Mouse (Mus musculus) spleen, postnatal 36 days (tissue): ENCODE measurements at regions not wholly inside any gene's neighbourhood (a gene's known extent, or its start where the extent isn't known, plus 50 kb on each side); places are given as distances from the start of the nearest gene placed in this dataset.

Source experiments
- DNase-seq, 2 experiments: peaks; one replicate each; pipeline ENCODE4 v3.0.0; 2022; ENCODE audit warnings: low spot score in 2 of 2, mixed read lengths in 1 of 2

DNA sequence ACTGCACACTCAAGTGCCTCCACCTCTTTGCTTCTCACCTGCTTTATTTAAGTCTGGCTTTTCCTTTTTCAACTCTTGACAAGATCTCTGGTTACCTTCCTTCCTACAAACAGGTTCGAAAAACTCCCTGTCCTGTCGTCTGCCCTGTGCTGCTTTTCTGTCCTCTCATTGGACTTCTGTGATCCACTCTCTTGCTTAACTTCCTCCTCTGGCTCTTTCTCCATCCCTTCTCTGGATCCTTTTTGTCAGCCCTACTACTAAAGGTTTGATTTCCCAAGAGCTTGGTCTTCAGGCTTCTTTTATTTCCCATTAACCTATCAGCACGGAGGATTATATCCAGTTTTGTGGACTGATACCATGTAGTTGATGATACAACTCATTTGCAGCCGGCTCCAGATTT lies 149.8 kb downstream of the Satb1 start:
- no peak for DNase-seq

DNA sequence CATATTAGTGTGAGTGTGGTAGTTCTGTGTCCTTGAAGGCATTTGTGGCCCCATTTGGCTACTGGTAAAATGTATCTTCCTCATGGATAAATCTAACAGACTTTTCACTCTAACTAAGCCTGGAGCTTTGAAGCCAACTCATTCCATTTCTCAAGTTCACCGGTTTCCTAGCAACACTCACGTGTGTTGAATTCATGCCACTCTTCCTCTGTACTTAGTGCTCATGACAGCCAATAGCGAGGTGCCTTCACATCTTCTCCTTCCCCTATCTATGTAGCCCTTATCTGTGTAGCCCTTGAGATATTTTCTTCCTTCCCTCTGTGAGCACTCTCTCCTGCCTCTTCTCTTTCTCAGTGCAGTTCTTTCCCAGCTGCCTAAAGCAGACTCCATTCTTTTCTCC lies 150.7 kb downstream of the Satb1 start:
- DNase-seq: no peak

GRCm38 (mm10) chr17:51677451-51677850 lies 155.6 kb downstream of the Satb1 start:
- DNase-seq: no peak

DNA sequence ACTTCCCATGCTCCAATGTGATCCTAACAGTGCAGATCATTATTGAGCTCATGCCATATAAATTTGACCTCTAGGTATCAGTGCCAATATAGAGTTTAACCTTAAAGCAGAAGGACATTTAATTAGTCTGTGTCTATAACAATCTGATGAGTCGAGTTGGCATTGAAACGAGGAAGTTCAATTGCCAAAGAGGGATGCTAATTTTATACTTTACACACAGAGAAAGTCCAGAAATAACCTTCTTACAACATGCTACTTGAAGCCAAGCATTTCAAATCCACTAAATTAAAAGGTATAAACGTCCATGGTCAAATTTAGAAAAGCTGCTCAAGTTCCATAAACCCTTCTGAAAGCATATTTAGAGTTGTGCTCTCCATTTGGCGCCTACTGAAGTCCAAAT lies 174.7 kb downstream of the Satb1 start:
- no peak for DNase-seq

DNA sequence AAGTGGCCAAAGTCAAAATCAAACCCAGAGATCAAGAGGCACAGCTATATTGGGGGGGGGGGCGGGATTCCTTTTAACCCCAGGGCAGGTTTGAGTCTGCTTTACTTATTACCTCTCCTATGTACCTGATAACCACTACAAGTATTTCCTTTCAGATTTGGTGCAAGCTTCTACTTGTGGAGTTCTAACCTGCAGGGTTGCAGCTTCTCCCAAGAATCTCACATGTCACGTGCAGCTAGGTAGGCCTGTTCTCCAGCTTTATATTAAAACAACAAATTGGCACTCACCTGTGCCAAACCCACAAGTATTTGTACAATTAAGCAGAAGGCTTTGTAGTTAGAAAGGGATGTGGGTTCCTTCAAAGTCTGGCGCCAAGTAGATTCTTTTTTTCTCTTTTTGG lies 179.2 kb downstream of the Satb1 start:
- no peak for DNase-seq

DNA sequence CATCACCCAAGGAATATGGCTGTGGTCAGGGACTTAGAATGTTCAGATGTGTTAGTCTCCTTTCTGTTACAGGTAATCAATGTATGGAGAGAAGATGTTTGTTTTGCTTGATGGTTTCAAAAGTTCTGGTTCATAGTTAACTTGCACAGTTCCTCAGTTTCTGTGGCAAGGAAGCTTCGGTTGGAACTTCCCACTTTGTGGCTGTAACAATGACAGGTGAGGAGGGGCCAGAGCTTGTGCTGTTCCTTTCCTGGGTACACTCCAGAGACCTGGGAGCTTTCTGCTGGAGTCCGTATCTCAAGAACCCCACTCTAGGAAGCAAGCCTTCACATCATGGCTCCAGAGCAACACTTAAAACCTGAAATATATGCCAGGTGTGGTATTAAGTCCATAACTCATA lies 181.2 kb downstream of the Satb1 start:
- DNase-seq: no peak

DNA sequence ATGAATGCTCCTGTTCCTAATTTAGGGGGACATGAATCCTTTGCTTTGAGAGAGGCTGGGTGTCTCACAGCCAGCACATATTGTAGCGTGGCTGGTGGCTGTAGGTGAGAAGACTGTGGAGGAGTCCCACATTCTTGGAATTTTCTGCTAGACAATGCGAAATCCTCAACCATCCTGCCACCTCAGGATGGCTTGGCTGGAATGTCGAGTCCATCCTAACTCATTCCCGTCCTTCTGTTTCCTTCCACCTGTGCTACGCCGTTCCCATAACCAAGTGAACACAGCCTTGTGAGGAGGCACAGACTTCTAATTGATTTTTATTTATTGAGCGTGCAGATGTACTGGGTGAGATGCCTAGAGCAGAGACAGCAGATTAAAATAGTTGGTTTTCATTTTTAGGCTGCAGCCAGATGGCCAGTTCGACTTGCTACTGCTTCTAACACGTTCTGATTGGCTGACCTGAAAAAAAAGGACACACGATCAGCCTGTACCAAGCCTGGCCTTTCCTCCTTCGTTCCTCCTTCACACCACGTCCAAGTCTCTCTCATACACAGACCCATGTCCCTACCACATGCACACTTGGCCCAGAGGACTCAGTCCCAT lies 183.8 kb downstream of the Satb1 start:
- DNase-seq: no peak

DNA sequence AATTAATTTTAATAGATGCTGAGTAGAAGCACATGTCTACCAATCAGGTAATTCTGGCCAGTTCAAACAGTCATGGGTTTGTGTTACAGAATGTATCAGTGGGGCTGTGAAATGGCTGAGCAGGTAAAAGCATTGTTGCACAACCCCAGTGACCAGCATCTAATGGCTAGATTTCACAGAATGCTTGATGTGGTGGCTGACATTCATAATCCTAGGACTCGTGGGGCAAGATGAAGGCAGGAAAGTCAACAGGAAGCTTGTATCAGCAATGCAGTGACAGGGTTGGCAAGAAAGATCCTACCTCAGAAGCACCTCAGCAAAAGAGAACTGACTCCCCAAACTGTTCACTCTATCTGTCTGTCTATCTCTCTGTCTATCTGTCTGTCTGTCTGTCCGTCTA lies 186.7 kb downstream of the Satb1 start:
- no peak for DNase-seq

DNA sequence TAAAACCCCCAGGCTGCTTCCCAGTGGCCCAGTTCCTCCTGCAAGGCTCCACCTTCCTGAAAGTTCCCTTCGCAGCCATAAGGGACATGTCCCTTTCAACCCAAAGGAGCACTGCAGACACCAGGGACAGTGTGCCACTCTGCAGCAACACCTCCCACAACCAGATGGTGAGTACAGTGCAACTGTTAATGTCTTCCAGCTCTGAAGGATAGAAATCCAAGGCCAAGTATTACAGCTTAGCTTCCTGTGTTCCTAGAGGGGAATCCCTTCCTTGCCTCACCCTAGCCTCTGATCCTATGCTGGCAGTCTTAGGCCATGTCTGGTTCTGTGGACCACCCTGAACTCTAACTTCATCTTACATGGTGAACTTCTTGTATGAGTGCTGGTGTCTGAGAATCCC lies 187.2 kb downstream of the Satb1 start:
- DNase-seq: no peak

DNA sequence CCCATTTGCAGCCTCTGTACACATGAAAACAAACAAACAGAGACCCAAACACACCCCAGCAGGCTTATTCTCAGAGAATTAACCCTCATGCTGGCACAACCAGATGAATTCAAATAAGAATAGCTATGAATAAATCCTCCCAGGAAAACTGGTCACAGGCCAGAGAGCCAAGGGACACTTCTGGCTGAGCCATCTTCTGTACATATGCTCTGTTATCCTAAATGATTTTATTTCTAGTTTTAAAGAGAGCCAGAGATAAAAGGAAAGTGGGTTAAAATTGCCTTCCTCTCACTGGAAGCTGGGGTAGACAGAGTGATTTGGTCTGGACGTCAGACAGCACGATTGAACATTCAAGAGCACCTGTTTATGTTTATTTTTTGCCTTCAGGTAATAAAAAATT lies 190.4 kb downstream of the Satb1 start:
- DNase-seq: no peak

DNA sequence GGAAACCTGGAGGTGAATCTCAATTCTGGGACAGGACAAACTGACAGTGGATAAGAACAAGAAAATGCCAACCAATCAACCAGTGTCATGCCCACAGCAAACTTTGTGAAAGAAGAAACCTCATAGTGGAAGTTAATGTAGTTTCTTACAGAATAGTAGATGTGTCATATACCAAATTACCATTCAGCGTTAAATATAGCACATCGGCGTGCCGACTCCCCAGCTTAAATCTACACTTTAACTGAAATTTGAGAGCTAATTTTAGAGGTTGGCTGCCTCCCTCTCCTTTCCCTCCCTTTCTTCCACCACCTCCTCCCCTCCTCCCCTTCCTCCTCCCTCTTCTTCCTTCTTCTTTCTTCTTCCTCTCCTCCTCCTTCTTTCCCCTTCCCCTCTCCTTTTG lies 197.2 kb downstream of the Satb1 start:
- DNase-seq: no peak

DNA sequence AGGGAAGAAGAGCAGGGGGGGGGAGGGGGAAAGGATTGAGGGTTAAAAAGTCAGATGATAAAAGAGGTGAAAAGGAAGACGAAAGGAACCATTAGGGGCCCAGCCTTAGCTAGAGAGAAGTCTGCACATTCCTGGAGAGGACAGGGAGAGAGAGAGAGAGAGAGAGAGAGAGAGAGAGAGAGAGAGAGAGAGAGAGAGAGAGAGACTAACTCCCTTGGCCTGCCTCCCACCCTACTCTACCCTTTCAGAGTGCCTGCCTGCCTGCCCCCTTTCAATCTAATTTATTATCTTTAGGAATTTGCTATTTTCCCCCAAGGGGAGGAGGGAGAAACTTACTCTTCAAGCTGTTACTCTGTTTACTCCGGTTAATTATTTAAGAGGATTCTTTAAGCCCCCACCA lies 201.5 kb downstream of the Satb1 start:
- no peak for DNase-seq

DNA sequence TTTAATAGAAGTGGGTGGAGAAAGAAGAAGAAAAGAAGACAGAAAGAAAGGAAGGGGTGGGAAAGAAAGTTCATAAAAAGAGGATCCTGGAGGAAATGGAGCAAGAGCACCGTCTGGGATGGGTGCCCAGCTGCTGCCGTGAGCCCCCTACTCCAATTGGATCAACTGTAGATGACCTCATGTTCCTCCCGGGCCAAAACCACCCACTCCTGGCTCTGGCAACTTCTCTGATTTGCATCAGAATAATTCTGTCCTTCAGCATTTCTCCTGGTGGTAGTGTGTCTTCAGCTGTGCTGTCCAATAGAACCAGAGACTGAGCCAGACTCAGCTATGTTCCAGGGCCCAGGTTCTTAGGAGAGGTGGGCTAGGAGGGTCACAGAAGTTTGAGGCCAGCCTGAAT lies 212.6 kb downstream of the Satb1 start:
- DNase-seq: no peak

DNA sequence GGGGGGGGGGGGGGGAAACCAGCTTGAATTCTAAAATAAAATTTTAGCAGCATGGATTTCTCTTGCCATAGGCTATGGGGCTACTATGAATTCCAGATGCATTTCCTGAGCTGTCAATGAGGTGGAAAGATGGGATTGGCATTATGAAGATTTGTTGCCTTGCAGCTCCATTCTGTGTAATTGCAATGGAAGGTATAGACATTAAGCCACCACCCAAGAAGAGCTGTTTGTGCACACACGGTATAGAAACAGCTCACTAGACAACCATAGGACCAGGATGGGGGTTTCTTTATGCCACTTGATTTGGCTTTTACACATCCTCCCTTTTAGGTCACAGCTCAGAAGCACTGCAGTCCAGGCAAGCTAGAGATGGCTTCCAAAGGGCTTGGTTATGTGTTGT lies 247.8 kb downstream of the Satb1 start:
- DNase-seq: no peak

- DNase-seq: no peak
These were observed 248.9 kb downstream of the Satb1 start for GRCm38 (mm10) chr17:51583984-51584880.

DNA sequence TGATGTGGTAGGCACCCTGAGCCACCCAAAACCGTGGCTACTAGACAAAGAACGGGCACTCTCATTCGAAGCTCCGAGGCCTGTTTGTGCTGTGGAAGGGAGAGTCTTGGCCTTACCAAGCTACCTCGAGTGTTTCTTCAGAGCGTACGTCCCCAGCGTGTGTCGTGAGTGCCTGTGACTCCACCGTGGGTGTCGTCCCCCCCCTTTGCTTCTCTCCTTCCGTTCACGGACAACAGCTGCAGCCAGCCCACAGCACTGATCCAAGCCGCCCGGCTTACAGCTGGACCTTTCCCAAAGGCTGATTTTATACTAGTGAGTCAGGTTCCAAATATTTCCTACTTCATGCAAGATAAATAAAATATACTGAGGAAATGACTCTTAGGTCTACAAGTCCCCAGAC lies 249.8 kb downstream of the Satb1 start:
- no peak for DNase-seq

DNA sequence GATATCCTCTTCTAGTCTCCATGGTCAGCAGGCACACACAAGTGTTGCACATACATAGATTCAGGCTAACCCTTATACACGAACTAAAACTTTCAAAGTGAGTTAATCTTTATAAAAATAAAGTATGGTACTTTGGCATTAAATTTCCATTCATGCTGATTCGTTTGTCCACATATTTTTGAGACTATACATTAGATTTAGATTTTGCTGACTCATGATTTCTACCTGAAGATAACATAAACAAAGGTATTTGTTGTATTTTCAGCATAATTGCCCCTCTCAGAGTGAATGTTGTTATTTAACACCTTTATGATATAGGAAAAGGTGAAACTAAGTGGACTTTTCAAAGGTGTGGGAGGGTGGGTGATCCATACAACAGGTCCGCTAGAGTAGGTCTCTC lies 277.2 kb downstream of the Satb1 start:
- no peak for DNase-seq

GRCm38 (mm10) chr17:51554446-51554845 lies 278.6 kb downstream of the Satb1 start:
- no peak for DNase-seq

DNA sequence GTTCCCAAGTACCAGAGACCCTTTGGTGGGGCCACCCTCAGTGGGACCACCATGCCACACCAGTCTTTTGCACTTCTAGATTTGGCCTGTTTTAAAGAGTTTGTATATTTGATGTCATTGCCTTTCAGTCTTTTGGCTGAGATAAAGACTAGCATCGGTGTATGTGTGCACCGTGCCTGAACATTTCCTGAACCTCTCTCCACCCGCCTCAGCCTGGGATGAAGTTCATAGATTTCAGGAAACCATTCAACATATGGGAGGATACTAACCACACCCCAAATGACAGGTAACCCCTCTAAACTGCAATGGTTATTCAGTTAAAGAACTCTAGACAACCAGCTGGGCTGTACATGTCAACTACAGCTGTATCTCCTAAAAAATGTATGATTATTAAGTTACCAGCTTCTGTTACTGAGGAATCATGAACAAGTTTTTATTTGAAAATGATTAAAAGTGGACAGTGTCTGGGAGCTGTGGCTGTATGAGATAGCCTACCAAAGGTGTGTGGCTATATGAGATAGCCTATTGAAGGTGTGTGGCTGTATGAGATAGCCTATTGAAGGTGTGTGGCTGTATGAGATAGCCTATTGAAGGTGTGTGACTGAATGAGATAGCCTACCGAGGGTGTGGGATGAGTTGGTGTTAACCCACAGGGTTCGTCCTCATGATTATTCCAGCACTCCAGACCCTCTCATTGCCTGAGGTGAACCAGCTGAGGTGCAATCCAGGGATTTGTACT lies 280.6 kb downstream of the Satb1 start:
- no peak for DNase-seq

GRCm38 (mm10) chr17:51546999-51547398 lies 286.1 kb downstream of the Satb1 start:
- DNase-seq: no peak

DNA sequence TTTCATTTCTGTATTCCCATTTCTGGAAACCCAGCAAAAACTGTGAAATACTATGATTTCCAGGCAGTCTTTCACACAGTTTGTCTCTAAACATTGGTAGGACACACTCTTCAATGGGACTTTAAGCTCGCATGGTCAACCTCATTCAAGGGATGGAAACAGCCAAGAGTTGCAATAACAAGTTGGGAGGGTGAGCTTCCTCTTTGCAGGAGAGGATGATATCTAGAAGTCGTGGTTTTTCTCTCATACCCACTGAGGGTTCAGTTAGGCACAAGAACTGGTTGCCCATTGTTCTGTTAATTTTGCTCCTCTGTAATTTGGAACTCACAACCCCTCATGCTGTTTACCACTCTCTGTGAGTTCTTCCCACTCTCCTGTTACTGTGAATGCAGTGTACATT lies 290.5 kb downstream of the Satb1 start:
- DNase-seq: no peak

DNA sequence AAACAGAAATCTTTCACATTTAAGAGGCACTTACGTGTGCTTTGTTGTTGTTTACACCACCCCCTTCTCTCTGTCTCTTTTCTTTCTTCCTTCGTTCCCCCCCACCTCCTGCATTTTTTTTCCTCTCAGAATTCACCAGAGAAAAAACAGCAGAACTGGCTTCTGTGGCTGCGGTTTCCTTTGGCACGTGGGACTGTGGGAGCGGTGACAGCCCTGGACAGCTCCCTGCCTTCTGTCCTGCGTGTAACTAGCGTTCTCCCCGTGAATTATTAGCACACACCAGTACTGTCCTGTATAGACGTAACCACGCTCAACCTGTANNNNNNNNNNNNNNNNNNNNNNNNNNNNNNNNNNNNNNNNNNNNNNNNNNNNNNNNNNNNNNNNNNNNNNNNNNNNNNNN lies 298.4 kb downstream of the Satb1 start:
- no peak for DNase-seq

DNA sequence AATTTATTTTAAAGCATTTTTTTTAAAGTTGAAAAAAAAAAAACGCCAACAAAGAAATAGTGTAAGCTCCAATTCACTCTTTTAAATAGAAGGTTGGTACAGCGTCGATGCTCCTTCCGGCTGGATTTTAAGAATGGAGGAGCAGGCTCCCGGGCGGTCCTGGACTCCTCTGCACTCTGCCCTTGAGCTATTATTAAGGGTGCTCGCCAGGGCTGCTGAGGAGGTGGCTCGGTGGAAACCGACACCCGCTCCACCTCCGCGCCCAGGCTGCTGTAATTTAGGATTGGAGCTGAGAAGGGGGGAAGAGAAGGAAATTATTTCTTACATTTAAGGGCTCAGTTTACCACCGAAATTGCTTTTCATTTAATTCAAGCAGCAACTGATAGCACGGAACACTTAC lies 298.8 kb downstream of the Satb1 start:
- no peak for DNase-seq
